Mouse (Mus musculus) megakaryocyte, embryonic 14.5 days (primary cell): Measurements from ENCODE around the gene Lbx1. TPM values are rescaled to one million over a fixed set of nuclear protein-coding genes. Genes with fewer than 3 reads are reported as not detected.

Source experiments
- H3K27me3 ChIP-seq: replicated peaks from 2 replicates; pipeline ENCODE3; 2012; ENCODE audit warnings: inconsistent platforms
- H3K36me3 ChIP-seq: replicated peaks from 2 replicates; pipeline ENCODE3; 2012; ENCODE audit warnings: low read length, inconsistent platforms, mixed read lengths
- H3K4me1 ChIP-seq: 2 replicates; pipeline ENCODE4 v1.6.1; 2012; ENCODE audit warnings: inconsistent platforms
- H3K4me3 ChIP-seq: replicated peaks from 2 replicates; pipeline ENCODE3; 2012; ENCODE audit warnings: moderate library complexity, mild to moderate bottlenecking, inconsistent platforms
- H3K9me3 ChIP-seq: 2 replicates; pipeline ENCODE4 v1.6.1; 2012; ENCODE audit warnings: inconsistent platforms
- FLI1 ChIP-seq: IDR thresholded peaks from 2 replicates; pipeline ENCODE4 v1.6.1; 2012; ENCODE audit warnings: low read length, inconsistent platforms, mixed read lengths
- GATA1 ChIP-seq: IDR thresholded peaks from 3 replicates; pipeline ENCODE4 v1.6.1; 2012; ENCODE audit warnings: mixed read lengths, low read length, inconsistent platforms, borderline replicate concordance
- polyA plus RNA-seq: library from polyadenylated mRNA; stranded (reverse); fragments of >175 nt; gene quantifications from 2 replicates; pipeline ENCODE4 v1.2.3, GENCODE M21; 2012; ENCODE audit warnings: low replicate concordance; ENCODE audit not compliant: insufficient read depth

Gene Lbx1
- polyA plus RNA-seq, 1 experiment: 0.34 TPM

GRCm38 (mm10) chr19:45227671-45228070 lies 7.9 kb downstream of the Lbx1 start:
- no peaks in the 10 kb centered on the region for H3K36me3 ChIP-seq
- TF ChIP-seq FLI1: no peak
- no peak for TF ChIP-seq GATA1
- peaks cover 52% of the 10 kb centered on the region for H3K4me1 ChIP-seq
- H3K27me3 ChIP-seq: peaks cover 100% of the 10 kb centered on the region
- H3K4me3 ChIP-seq: no peak overlapping the region
- H3K9me3 ChIP-seq: no peaks in the 10 kb centered on the region

GRCm38 (mm10) chr19:45227049-45227448 lies 8.6 kb downstream of the Lbx1 start:
- peaks cover 100% of the 10 kb centered on the region for H3K27me3 ChIP-seq
- peaks cover 50% of the 10 kb centered on the region for H3K4me1 ChIP-seq
- no peaks in the 10 kb centered on the region for H3K36me3 ChIP-seq
- no peaks in the 10 kb centered on the region for H3K9me3 ChIP-seq
- H3K4me3 ChIP-seq: no peak overlapping the region
- TF ChIP-seq FLI1 (no peak), GATA1 (no peak)

DNA sequence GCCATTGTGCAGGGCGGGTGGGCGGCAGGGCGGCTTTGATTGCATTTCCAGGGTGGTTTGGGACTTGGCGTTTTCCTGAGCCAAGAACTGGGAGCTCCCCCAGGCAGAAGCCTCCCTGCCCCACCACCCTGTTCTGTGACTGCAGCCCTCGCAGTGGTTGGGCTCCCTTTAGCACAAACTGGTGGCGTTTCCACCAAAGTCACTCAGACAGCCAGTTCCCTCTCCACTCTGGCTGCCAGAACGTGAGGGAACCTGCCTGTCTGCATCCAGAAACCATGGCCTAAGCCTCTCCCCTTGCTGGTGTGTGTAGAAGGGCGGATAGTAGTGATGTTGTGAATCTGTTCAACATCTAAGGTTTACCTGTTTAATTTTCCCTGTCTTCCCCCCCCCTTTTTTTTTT lies 9.4 kb downstream of the Lbx1 start:
- Histone ChIP-seq H3K27me3 (peaks cover 100% of the 10 kb centered on the region), H3K4me1 (peaks cover 46% of the 10 kb centered on the region), H3K36me3 (no peaks in the 10 kb centered on the region), H3K4me3 (no peak overlapping the region), H3K9me3 (no peaks in the 10 kb centered on the region)
- TF ChIP-seq FLI1: no peak
- TF ChIP-seq GATA1: no peak

GRCm38 (mm10) chr19:45225130-45225529 lies 10.5 kb downstream of the Lbx1 start:
- Histone ChIP-seq H3K4me1 (peaks cover 51% of the 10 kb centered on the region), H3K36me3 (no peaks in the 10 kb centered on the region), H3K4me3 (no peak overlapping the region), H3K27me3 (peaks cover 90% of the 10 kb centered on the region), H3K9me3 (no peaks in the 10 kb centered on the region)
- TF ChIP-seq GATA1 (no peak), FLI1 (no peak)

DNA sequence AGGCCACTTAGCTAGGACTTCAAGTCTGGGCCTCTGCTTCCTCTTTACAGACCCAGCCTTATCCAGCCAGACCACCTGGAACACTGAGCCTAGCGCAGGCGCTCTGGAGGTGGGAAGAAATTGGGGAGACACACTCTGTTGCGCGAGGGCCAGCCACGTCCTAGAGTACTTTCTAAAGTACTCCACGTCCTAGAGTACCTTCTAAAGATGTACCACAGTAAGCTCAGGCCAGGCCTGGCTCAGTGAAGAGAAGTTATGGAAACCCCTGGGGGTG lies 11.4 kb downstream of the Lbx1 start:
- Histone ChIP-seq H3K27me3 (peaks cover 88% of the 10 kb centered on the region), H3K4me3 (no peak overlapping the region), H3K4me1 (peaks cover 45% of the 10 kb centered on the region), H3K9me3 (no peaks in the 10 kb centered on the region), H3K36me3 (no peaks in the 10 kb centered on the region)
- TF ChIP-seq GATA1 (no peak), FLI1 (no peak)

DNA sequence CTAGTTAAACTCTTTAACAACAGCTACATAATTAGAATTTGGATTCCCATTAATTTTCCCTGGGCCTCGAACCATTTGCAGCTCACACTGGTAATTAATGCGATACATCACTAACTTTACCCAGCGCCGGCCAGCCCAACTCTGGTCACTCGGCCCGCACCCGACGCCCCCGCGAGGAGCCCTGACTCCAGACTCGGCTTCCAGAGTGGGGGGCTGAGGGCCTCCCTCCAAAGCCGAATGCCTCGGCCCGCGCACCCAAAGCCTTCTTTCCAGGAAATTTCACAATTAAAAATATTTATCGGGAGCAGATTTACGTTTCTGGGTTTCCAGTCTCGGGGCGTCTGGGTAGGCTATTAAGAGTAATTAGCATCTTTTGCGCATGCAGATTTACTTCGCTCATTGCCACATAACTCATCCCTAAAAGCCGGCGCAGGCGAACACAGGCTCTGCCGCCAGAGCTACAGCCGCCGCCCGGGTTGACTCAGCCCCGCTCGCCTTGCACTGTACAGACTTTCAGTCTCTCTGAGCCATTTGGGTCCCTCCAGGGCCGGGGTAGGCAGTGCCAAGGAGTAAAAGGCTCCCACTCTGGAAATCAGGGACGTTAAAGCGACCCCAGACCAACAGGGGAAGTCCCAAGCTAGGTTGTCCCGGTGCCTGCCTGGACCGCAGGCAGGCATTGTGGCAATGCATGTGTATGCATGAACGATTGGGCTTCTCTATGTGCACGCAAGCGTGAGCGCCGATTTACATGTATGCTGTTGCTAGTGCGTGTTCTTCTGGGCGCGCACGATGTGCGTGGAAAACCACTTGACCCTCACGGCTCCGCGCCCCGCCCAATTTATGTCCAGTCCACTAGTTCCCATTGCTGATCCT lies 12.0 kb downstream of the Lbx1 start:
- Histone ChIP-seq H3K9me3 (no peaks in the 10 kb centered on the region), H3K4me1 (peaks cover 44% of the 10 kb centered on the region), H3K27me3 (peaks cover 87% of the 10 kb centered on the region), H3K4me3 (peak overlapping the region; percentile 64), H3K36me3 (no peaks in the 10 kb centered on the region)
- TF ChIP-seq GATA1: no peak
- no peak for TF ChIP-seq FLI1

DNA sequence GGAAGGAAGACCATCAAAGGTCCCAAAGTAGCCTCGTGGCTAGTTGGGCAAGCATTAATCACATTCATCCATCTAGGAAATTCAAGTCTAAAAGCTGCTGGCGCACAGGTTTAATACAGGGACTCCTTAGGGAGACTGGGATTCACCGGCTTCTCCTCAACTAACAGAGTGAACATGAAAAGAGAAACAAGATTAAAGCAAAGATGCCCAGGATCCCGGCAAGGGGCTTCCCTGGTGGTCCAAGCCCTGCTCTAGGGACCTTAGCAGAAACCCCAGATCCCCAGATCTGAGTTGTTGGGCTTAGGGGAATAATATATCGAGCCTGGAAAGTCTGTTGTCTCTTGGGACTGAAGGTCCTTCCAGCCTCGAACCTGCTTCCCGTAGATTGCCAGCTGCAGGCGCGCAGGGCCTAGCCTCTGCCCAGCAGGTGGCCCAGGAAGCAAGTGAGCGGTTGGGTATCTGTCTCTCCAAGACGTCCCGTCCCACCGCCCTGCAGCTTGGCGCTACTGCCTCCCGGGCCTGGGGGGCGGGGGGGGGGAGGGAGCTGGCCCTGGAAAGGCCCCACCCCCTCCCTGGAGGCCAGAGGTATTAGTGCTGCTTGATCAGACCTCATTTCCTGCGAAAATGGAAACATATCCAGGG lies 13.3 kb downstream of the Lbx1 start:
- Histone ChIP-seq H3K36me3 (no peaks in the 10 kb centered on the region), H3K27me3 (peaks cover 84% of the 10 kb centered on the region), H3K4me3 (no peak overlapping the region), H3K4me1 (peaks cover 44% of the 10 kb centered on the region), H3K9me3 (no peaks in the 10 kb centered on the region)
- TF ChIP-seq GATA1: no peak
- TF ChIP-seq FLI1: no peak

DNA sequence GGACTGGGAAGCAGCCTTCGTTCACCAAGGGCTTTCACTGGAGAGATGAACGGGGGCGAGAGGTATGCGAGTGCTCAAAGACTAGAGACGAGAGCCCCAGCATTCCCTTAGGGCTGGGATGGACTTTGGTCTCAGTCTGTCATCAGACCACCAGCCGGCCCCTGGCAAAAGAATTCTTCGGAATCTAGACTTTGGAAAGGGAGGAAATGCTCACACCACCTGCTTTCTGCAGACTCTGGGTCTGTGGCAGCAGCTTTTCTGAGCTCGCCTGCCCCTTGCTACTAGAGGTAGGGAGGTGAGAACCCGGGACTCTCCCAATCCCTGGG lies 14.2 kb downstream of the Lbx1 start:
- H3K36me3 ChIP-seq: no peaks in the 10 kb centered on the region
- peaks cover 76% of the 10 kb centered on the region for H3K27me3 ChIP-seq
- H3K4me3 ChIP-seq: peak overlapping the region; percentile 84
- TF ChIP-seq FLI1 (no peak), GATA1 (no peak)
- H3K9me3 ChIP-seq: no peaks in the 10 kb centered on the region
- H3K4me1 ChIP-seq: peaks cover 37% of the 10 kb centered on the region

DNA sequence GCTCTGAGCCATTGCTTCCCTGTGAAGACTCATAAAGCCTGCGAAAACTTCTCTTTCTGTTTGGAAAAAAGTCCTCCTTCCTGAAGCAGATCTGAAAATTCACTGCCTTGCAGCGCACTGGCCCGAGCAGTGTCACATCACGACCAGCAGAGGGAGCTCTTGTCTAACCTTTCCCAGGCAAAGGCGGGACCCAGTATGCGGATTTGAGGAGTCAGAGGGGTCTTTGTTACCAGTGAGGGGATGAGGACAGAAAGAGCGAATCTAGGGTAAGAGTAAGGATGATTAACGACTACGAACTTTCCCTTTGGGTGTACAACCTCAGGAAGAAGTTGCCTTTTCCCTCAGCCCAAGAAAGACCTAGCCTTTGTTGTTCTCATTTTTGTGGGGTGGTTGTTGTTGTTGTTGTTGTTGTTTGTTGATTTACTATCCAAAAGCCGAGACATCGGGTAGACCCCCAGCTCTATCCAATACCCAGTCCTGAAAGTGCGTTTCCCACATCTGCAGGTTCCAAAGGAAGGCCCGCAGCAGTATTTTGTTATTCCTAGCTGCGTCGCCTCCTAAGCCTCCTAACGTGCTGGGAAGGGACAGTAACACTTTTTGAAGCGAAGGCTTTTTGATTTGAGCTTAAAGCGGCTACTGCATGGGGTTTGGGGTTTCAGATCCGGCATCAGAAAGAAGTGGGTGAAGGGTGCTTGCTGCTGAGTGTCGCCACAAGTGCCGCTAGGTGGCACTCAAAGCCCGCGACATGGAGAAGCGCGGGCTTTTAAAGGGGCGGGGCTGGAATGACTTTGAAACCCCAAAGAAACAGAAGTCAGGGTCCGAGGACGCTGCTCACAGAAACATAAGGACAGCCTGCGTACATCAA lies 14.8 kb downstream of the Lbx1 start:
- no peaks in the 10 kb centered on the region for H3K36me3 ChIP-seq
- H3K4me3 ChIP-seq: peak overlapping the region; percentile 84
- H3K27me3 ChIP-seq: peaks cover 75% of the 10 kb centered on the region
- no peaks in the 10 kb centered on the region for H3K9me3 ChIP-seq
- TF ChIP-seq FLI1 (no peak), GATA1 (no peak)
- H3K4me1 ChIP-seq: peaks cover 41% of the 10 kb centered on the region

- peaks cover 8% of the 10 kb centered on the region for H3K9me3 ChIP-seq
- peaks cover 26% of the 10 kb centered on the region for H3K4me1 ChIP-seq
- TF ChIP-seq FLI1 (no peak), GATA1 (no peak)
- no peaks in the 10 kb centered on the region for H3K36me3 ChIP-seq
- H3K27me3 ChIP-seq: peaks cover 60% of the 10 kb centered on the region
- H3K4me3 ChIP-seq: peak overlapping the region; percentile 21
Observed at GRCm38 (mm10) chr19:45216240-45216639, 19.4 kb downstream of the Lbx1 start.
